Mouse (Mus musculus) bone marrow macrophage, adult 2 months (primary cell): ENCODE measurements around the gene Gprc5d.

Experiments
- CTCF ChIP-seq: IDR thresholded peaks from 2 replicates; pipeline ENCODE4 v1.5.1; 2012; ENCODE audit warnings: low read depth, mild to moderate bottlenecking, low read length, moderate library complexity
- POLR2A ChIP-seq: IDR thresholded peaks from 2 replicates; pipeline ENCODE4 v1.6.1; 2012; ENCODE audit warnings: mild to moderate bottlenecking, low read depth, low read length, borderline replicate concordance

- TF ChIP-seq POLR2A = no peak
- TF ChIP-seq CTCF = no peak
Measured at GRCm38 (mm10) chr6:135156597-135156996, 38.5 kb upstream of the Gprc5d start.
